Mouse (Mus musculus): Measurements from ENCODE around the gene Krtap8-1. TPM values are rescaled to one million over a fixed set of nuclear protein-coding genes. Genes with fewer than 3 reads are reported as not detected.

The Krtap8-1 gene
- total RNA-seq, 2 experiments from 2014 or later: not detected

Other genes starting within 250 kb of the Krtap8-1 start
- not detected for gene Krtap21-1, start 84.1 kb downstream of the Krtap8-1 start, total RNA-seq (2021)
- not detected for gene Krtap6-2, start 67.8 kb downstream of the Krtap8-1 start, total RNA-seq (2021)
- not detected for gene Krtap7-1, start 20.4 kb upstream of the Krtap8-1 start, total RNA-seq (2021)
- not detected for gene Krtap11-1, start 83.2 kb upstream of the Krtap8-1 start, total RNA-seq (2021)